Mouse (Mus musculus): Measurements from ENCODE around the gene Rnase1. TPM values are rescaled to one million over a fixed set of nuclear protein-coding genes. Genes with fewer than 3 reads are reported as not detected.
"Not testable (repeated sequence)": the region's sequence is repeated elsewhere in the genome, so short reads cannot be mapped to it uniquely, and the experiment has no call there.

Gene Rnase1
- polyA plus RNA-seq, 1 experiment from 2014 or later, result 1.1 TPM

DNA sequence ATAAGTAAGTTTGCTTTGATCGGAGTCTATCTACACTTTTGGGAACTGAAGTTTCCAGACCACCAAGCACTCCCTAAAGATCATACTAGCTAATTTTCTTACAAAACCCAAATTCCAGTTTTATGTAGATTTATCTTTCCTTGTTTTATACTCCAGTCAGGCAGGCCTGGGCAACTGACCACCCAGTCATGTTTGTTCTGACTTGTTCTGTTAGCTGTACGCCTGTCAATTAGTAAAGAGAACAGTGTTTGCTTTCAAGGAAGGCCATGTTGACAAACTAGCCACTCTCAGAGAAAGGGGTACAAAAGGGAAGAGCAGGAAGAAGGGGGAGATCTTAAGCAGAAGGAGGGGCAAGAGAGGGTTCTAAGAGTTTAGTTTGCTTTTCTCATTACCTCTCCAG lies 42.2 kb downstream of the Rnase1 start:
- H3K9ac ChIP-seq (replicated peaks), result no peak overlapping the region
- H3K4me1 ChIP-seq, result no peaks in the 10 kb centered on the region
- no peak overlapping the region for H3K27ac ChIP-seq (replicated peaks)
- H3K4me2 ChIP-seq, result no peak overlapping the region
- WGBS, result 93% methylated on average over 2 of the region's 2 CpGs
- ATAC-seq (ENCODE audit: low FRiP score), result no peak
- no peaks in the 10 kb centered on the region for H3K9me3 ChIP-seq (replicated peaks)
- H3K4me3 ChIP-seq (replicated peaks), result no peak overlapping the region
- no peaks in the 10 kb centered on the region for H3K27me3 ChIP-seq (replicated peaks)
- no peaks in the 10 kb centered on the region for H3K36me3 ChIP-seq

DNA sequence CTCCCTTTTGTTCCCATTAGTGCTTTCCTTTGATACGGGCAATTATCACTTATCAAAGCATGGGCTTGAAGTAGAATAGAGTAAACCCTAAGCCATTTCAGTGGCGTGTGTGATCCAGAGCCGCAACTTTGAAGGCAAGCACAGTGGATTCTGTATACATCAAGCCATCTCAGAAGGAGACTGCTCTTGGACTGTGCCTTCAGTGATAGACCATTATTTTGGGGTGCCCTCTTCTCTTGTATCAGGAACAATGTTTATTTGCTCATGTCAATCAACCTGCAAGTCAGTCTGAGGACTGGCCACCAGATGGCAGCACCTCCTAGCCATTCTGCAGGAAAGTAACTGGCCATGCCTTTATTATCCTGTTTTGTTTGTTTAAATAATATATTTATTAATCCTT lies 43.4 kb downstream of the Rnase1 start:
- no peaks in the 10 kb centered on the region for H3K27me3 ChIP-seq (replicated peaks)
- no peak overlapping the region for H3K27ac ChIP-seq (replicated peaks)
- no peaks in the 10 kb centered on the region for H3K9me3 ChIP-seq (replicated peaks)
- H3K4me2 ChIP-seq, result no peak overlapping the region
- peak; percentile 48; the same call in 1 of the 2 replicates for ATAC-seq (ENCODE audit: low FRiP score)
- no peaks in the 10 kb centered on the region for H3K4me1 ChIP-seq
- H3K36me3 ChIP-seq, result no peaks in the 10 kb centered on the region
- no peak overlapping the region for H3K4me3 ChIP-seq (replicated peaks)
- H3K9ac ChIP-seq (replicated peaks), result no peak overlapping the region
- 70% methylated on average over 3 of the region's 3 CpGs for WGBS

DNA sequence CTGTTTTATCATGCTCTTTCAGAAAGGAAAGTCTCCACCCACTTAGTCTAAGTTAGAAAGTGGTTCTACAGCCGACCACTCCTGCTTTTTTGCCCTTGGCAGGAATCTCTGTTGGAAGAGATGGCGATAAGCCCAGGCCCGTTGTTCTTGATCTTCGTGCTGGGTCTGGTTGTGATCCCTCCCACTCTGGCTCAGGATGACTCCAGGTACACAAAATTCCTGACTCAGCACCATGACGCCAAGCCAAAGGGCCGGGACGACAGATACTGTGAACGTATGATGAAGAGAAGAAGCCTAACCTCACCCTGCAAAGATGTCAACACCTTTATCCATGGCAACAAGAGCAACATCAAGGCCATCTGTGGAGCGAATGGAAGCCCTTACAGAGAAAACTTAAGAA lies 45.3 kb downstream of the Rnase1 start:
- Histone ChIP-seq H3K36me3 (no peaks in the 10 kb centered on the region), H3K4me3 (replicated peaks) (no peak overlapping the region), H3K27me3 (replicated peaks) (no peaks in the 10 kb centered on the region), H3K9ac (replicated peaks) (no peak overlapping the region), H3K4me2 (no peak overlapping the region), H3K27ac (replicated peaks) (no peak overlapping the region), H3K9me3 (replicated peaks) (no peaks in the 10 kb centered on the region), H3K4me1 (no peaks in the 10 kb centered on the region)
- no peak for ATAC-seq (ENCODE audit: low FRiP score)
- WGBS, result 83% methylated on average over 9 of the region's 9 CpGs

DNA sequence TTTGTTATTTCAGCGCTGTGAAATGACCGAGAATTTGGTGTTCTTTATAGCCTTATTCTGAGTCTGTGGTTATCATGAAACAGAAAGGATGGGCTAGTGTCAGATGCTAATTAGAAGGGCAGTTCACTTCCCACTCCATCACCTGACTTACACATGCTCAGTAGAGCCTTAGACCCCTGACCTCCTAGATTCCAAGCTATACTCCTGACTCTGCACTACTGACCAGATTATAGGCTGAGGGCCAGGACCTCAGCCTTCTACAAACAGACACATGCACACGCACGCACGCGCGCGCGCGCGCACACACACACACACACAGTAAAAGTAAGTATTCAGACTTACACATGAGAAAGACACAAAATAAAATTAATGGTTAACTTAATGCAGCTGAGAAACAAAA lies 47.7 kb downstream of the Rnase1 start:
- Histone ChIP-seq H3K27me3 (replicated peaks) (no peaks in the 10 kb centered on the region), H3K36me3 (no peaks in the 10 kb centered on the region), H3K4me3 (replicated peaks) (no peak overlapping the region), H3K4me2 (no peak overlapping the region), H3K4me1 (no peaks in the 10 kb centered on the region), H3K9ac (replicated peaks) (no peak overlapping the region), H3K27ac (replicated peaks) (no peak overlapping the region), H3K9me3 (replicated peaks) (no peaks in the 10 kb centered on the region)
- ATAC-seq (ENCODE audit: low FRiP score), result no peak
- WGBS, result 97% methylated on average over 11 of the region's 11 CpGs

DNA sequence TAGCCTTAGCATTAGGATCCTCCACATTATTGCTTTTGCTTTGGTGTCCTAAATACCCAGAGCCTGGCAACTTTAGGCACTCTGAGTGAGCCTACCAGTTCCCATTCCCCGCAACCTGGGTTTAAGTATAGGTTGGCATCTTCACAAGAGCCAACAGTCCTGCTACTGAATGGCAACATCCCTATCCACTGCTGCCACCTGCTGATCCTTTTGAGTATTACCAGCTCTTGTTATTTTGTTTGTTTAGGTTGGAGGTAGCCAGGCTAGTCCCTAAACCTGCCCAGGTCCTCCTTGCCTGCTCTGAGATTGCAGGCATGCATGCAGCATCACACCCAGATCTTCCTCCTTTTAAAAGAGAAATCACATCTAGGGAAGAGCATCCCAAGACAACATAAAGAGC lies 48.3 kb downstream of the Rnase1 start:
- ATAC-seq (ENCODE audit: low FRiP score), result peak; percentile 69; the same call in 1 of the 2 replicates

DNA sequence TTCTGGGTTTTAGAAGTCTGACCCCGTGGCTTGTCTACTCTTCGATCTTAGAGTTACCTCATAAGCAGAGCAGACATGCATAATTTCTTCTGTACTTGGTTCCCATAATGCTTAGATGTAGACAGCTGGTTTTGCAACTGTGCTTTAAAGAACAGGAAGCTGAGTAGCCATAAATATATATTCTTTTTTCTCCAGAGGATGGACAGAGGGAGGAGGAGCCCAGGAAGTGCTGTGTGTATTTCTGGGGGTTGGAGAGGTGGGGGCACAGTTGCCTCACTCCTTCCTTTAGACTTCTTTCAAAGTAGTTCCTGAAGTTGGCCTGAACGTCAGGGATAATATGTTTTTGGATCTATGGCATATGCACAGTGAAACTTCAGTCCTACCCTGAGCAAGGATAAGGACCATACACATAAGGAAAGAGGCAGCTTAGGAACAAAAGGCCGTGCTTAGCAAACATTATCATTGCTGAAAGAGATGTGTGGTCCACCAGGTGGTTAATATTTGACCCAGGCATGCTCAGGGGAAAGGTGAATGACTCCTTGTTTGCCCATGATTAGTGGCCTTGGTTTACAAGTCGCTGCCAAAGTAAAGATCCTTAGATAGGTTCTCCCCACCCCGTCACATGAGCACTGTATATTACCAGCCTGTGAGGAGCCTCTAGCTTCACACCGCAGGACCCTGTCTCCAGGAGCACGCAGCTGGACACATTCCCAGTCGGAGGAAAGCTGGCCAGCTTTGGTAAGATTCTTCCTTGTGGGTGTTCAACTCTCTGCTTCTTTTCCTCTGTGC lies 50.7 kb downstream of the Rnase1 start:
- no peak for ATAC-seq (ENCODE audit: low FRiP score)
- H3K27ac ChIP-seq (replicated peaks), result no peak overlapping the region
- no peak overlapping the region for H3K9ac ChIP-seq (replicated peaks)
- 67% methylated on average over 9 of the region's 9 CpGs for WGBS
- H3K36me3 ChIP-seq, result no peaks in the 10 kb centered on the region
- no peak overlapping the region for H3K4me2 ChIP-seq
- no peak overlapping the region for H3K4me3 ChIP-seq (replicated peaks)
- H3K27me3 ChIP-seq (replicated peaks), result no peaks in the 10 kb centered on the region
- H3K9me3 ChIP-seq (replicated peaks), result no peaks in the 10 kb centered on the region
- peaks cover 12% of the 10 kb centered on the region; the same call in 1 of the 2 replicates for H3K4me1 ChIP-seq

More for the DNA sequence above, 48.3 kb downstream of the Rnase1 start:
- not testable (repeated sequence) for H3K9me3 ChIP-seq (replicated peaks); H3K4me1 ChIP-seq; H3K4me2 ChIP-seq; H3K9ac ChIP-seq (replicated peaks); H3K27ac ChIP-seq (replicated peaks); H3K4me3 ChIP-seq (replicated peaks); H3K27me3 ChIP-seq (replicated peaks); H3K36me3 ChIP-seq
- 29% methylated on average over 1 of the region's 1 CpGs for WGBS

Other genes starting within 250 kb of the Rnase1 start
- gene Klhl33, start 249.3 kb downstream of the Rnase1 start, polyA plus RNA-seq (2015; fragmentation: Nextera tagmentation; extraction: Ambion mirVana), result 3.4 and 4.1 TPM in 2 replicates
- gene Osgep, start 221.9 kb downstream of the Rnase1 start, polyA plus RNA-seq (2015; fragmentation: Nextera tagmentation; extraction: Ambion mirVana), result 107 and 125 TPM in 2 replicates
- gene Apex1, start 221.8 kb downstream of the Rnase1 start, polyA plus RNA-seq (2015; fragmentation: Nextera tagmentation; extraction: Ambion mirVana), result 157 and 177 TPM in 2 replicates
- gene Pip4p1, start 215.9 kb downstream of the Rnase1 start, polyA plus RNA-seq (2015; fragmentation: Nextera tagmentation; extraction: Ambion mirVana), result 98.6 and 99.7 TPM in 2 replicates
- 20.5 and 36.3 TPM in 2 replicates for gene Pnp, start 215.7 kb downstream of the Rnase1 start, polyA plus RNA-seq (2015; fragmentation: Nextera tagmentation; extraction: Ambion mirVana)
- gene Gm49342, start 202.3 kb downstream of the Rnase1 start, polyA plus RNA-seq (2015; fragmentation: Nextera tagmentation; extraction: Ambion mirVana), result not detected in 2 replicates
- gene Pnp2, start 190.8 kb downstream of the Rnase1 start, polyA plus RNA-seq (2015; fragmentation: Nextera tagmentation; extraction: Ambion mirVana), result 0.55 and 0.73 TPM in 2 replicates
- 0.10 TPM in 1 of 2 replicates, not detected in the other for gene Rnase10, start 139.0 kb downstream of the Rnase1 start, polyA plus RNA-seq (2015; fragmentation: Nextera tagmentation; extraction: Ambion mirVana)
- not detected in 2 replicates for gene Rnase9, start 104.9 kb downstream of the Rnase1 start, polyA plus RNA-seq (2015; fragmentation: Nextera tagmentation; extraction: Ambion mirVana)
- gene Rnase11, start 96.6 kb downstream of the Rnase1 start, polyA plus RNA-seq (2015; fragmentation: Nextera tagmentation; extraction: Ambion mirVana), result not detected in 2 replicates
- not detected in 2 replicates for gene Rnase12, start 89.1 kb downstream of the Rnase1 start, polyA plus RNA-seq (2015; fragmentation: Nextera tagmentation; extraction: Ambion mirVana)
- not detected in 2 replicates for gene Olfr750, start 72.3 kb downstream of the Rnase1 start, polyA plus RNA-seq (2015; fragmentation: Nextera tagmentation; extraction: Ambion mirVana)
- 18.6 and 30.0 TPM in 2 replicates for gene Rnase4, start 55.7 kb downstream of the Rnase1 start, polyA plus RNA-seq (2015; fragmentation: Nextera tagmentation; extraction: Ambion mirVana)
- gene Ang, start 55.6 kb downstream of the Rnase1 start, polyA plus RNA-seq (2015; fragmentation: Nextera tagmentation; extraction: Ambion mirVana), result 4.4 and 8.0 TPM in 2 replicates
- gene Eddm3b, start 32.4 kb downstream of the Rnase1 start, polyA plus RNA-seq (2015; fragmentation: Nextera tagmentation; extraction: Ambion mirVana), result not detected in 2 replicates
- gene Rnase6, start 22.9 kb downstream of the Rnase1 start, polyA plus RNA-seq (2015; fragmentation: Nextera tagmentation; extraction: Ambion mirVana), result 1.0 and 2.2 TPM in 2 replicates
- not detected in 2 replicates for gene Rnase2b, start 15.5 kb upstream of the Rnase1 start, polyA plus RNA-seq (2015; fragmentation: Nextera tagmentation; extraction: Ambion mirVana)
- gene Ang2, start 52.4 kb upstream of the Rnase1 start, polyA plus RNA-seq (2015; fragmentation: Nextera tagmentation; extraction: Ambion mirVana), result not detected in 2 replicates
- not detected in 2 replicates for gene Ear14, start 56.6 kb upstream of the Rnase1 start, polyA plus RNA-seq (2015; fragmentation: Nextera tagmentation; extraction: Ambion mirVana)
- not detected in 2 replicates for gene Rnase2a, start 109.3 kb upstream of the Rnase1 start, polyA plus RNA-seq (2015; fragmentation: Nextera tagmentation; extraction: Ambion mirVana)
- gene Gm7247, start 215.0 kb upstream of the Rnase1 start, polyA plus RNA-seq (2015; fragmentation: Nextera tagmentation; extraction: Ambion mirVana), result not detected in 2 replicates

All from neural tube, embryonic 15.5 days (tissue).